Mouse (Mus musculus) layer of hippocampus, postnatal 10 days (tissue): ENCODE measurements around the gene Zfp866. TPM values are rescaled to one million over a fixed set of nuclear protein-coding genes. Genes with fewer than 3 reads are reported as not detected.
A peak's percentile ranks its signal among the peaks of the same experiment; 100 is the strongest.

Source experiments
- DNase-seq, 2 experiments: peaks; one replicate each; pipeline ENCODE4 v3.0.0; 2021; ENCODE audit warnings: low spot score in 2 of 2
- total RNA-seq, 2 experiments: library from RNA; stranded (reverse); gene quantifications; 2 replicates each; pipeline ENCODE4 v1.2.3; 2021

The Zfp866 gene
- total RNA-seq, 2 experiments from 2014 or later = 30.8 to 32.6 TPM

DNA sequence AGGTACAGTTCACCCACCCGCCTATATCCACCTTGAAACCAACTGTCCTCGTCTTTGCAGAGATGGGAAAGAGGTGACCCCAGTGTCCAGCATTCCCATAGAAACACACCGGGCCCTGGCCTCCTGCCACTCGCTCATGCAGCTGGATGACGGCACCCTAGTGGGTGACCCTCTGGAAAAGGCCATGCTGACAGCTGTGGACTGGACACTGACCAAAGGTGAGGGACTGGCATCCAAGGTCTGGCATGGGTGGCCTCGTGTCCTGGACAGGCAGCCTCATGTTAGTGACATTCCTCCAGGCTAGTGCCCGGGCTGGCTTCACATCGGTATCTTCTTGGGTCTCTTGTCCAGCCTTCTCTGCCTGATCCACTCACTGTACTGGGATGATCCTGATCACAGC is 8.3 kb upstream of the Zfp866 start:
- DNase-seq = peak in 1 of 2 experiments; percentile 9

DNA sequence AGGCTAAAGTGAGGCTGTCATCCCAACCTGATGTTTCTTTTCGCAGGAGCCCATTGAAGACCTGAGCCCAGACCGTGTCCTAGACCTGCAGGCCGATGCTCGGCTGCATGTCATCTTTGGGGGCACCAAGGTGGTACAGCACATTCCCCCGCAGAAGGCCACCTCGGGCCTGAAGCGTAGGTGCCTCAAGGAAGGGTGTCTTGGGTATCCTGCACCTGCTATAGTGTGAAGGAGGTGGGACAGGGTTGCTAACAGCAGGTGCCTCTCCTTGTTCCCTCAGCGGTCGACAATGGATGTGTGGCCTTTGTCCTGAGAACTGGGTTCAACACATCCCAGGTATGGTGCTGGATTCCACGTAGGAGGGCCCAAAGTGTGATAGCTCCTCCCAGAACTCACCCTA is 6.7 kb upstream of the Zfp866 start:
- DNase-seq = peak in 1 of 2 experiments; percentile 6

DNA sequence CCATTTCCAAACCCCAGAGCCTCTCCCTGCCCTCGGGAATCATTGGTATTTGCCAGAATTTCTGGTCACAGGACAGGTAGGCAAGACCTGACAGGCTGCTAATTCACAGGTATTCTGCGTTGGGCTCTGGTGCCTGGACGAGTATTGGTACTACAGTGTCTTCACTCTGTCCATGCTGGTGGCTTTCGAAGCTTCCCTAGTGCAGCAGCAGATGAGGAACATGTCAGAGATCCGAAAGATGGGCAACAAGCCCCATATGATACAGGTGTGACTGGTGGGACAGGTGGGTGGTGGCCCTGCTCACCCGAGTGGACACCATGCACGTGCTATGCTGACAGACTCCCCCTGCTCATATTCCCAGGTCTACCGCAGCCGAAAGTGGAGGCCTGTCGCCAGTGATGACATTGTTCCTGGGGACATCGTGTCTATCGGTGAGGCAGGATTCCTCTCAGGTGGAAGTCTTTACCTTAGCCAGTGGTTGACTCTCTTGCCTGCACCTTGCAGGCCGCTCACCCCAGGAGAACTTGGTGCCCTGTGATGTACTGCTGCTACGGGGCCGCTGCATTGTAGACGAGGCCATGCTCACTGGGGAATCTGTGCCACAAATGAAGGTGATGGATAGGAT is 5.9 kb upstream of the Zfp866 start:
- peak in 1 of 2 experiments; percentile 7 for DNase-seq

DNA sequence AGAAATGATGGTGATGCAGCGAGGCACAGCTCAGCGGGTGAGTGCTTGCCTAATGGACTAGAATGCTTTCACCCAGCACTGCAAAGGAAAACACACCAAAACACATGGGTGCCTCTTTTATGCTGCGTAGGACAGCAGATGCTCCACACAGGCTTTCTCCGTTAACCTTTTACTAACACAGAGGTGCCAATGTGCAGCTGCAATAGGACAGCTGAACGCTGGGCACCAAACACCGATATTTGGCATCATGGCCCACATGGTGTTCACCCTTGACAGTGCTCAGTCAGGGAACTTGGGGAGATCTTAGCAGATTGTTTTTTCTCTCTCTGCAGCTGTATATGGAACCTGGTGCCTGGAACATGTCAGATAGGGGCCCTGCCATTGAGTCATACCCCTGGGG is 3.9 kb upstream of the Zfp866 start:
- DNase-seq = peak in 1 of 2 experiments; percentile 7

DNA sequence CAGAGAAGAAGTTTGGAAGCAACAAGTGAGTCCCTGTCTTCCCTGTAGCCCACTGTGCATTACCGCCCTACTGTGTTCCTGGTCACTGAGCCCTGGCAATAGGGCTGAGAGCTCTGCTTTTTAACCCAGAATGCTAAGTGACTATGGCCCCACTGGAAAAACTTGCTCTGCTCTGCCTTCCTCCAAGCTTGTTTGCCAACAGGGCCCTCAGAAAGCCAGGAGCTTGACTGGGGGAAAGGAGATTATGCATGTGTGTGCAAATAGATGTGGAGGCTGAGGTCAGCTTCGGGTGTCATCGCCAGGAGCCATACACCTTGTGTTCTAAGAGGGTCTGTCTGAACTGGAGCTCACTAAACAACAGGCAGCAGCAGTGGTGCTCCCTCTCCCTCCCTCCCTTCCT is 3.1 kb upstream of the Zfp866 start:
- peak in 1 of 2 experiments; percentile 7 for DNase-seq

DNA sequence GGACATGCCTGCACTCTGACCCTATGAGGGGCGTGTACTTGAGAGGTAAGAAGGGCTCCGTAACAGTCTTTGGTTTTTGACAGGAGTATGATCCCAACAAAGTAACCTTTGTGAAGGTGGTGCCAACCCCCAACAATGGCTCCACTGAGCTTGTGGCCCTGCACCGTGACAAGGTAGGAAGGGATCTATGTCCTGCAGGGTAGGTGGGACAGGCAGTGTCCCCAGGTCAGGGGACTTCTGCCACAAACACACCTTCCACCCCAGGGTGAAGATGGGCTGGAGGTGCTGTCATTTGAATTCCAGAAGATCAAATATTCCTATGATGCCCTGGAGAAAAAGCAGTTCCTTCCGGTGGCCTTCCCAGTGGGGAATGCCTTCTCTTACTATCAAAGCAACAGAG is 2.7 kb upstream of the Zfp866 start:
- DNase-seq = peak in 1 of 2 experiments; percentile 7

DNA sequence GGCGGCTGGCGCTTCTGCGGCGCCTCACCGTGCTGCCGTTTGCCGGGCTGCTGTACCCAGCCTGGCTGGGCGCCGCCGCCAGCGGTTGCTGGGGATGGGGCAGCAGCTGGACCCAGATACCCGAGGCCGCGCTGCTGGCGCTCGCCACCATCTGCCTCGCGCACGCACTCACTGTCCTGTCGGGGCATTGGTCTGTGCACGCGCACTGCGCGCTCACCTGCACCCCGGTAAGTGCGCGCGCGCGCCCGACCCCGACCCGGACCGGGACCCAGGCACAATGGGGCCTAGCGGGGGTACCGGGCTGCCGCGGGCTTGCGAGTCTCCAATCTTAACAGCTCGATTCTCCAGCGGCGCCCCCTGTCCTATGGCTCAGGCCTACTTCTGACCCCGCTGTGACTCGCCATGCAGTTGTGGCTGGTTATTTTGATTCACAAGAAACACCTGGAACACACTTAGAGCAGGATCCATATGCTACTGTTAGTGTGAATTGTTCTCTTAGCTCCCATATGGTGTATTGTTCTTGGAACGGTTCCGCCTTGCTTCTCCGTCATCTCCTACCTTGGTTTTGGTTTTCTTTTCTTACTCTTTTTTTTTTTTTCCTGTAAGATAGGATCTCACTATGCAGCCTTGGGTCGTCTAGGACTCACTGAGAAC is 564 bp upstream of the Zfp866 start:
- peak in 1 of 2 experiments; percentile 33 for DNase-seq

DNA sequence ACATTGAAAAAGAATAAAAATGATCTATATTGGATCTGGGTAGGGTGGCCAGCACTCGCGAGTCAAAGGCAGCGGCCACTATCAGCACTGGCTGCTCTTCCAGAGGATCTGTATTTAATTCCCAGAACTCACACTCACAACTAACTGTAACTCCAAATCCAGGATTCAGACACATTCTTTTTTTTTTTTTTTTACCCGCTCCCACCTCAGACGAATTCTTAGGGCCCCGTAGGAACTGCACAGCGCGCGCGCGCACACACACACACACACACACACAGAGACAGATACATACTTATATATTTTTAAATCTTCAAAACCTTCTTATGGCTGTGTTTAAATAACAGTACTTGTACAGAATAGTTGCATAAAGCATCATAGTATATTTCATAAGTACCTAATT is 614 bp downstream of the Zfp866 start:
- DNase-seq = no peak

DNA sequence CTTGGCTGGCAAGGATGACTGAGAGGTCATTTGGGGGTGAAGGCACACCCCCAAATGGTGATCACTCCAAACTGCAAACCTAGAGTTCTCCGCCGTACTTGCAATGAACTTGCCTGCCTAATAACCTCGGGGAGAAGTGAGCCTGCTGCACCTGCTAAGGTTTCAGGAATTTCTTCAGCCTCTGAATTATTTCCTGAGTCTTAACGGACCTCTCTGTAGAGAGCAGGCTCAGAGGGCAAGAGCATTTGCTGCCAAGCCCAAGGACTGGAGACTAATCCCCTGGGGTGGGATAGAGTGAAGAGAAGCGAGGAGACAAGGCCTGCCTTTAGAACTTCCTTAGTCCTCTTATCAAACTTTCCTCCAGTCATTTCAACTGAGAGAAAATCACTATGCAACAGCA is 1.2 kb downstream of the Zfp866 start:
- no peak for DNase-seq

DNA sequence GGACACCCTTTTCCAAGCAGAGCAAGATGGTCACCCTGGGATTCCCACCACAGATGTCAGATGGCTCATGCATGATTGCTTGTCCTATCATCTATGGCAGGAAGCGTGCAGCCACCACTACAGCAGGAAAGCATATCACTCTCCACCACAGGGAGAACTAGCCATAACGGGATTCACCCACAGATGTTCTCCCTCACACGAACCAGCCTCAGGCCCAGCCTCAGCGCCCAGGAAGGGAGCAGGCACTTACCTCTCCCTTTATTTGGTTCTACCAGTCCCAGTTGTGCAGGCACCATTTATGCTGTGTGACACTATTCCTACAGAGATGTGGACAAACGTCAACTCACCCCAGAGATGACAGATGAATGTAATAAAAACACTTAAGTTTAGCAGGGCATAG is 1.9 kb downstream of the Zfp866 start:
- no peak for DNase-seq

DNA sequence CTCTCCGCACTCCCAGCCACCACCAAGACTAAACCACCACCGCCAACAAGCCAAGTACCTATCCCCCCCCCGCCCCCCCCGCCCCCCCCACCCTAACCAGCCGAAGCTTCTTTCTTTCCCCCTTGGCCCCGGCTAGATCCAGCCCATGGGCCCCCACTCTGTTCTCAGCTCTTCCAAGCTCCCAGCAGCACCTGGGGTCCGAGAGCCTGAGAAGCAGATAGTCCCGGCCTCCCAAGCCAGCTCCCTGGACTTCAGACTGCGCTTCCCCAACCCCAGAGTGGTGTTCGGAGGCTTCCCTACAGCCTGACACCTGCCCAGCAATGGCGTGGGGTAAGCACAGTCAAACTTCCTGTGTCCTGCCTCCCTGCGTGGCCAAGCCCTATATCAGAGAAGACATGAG is 13.9 kb downstream of the Zfp866 start:
- no peak for DNase-seq

DNA sequence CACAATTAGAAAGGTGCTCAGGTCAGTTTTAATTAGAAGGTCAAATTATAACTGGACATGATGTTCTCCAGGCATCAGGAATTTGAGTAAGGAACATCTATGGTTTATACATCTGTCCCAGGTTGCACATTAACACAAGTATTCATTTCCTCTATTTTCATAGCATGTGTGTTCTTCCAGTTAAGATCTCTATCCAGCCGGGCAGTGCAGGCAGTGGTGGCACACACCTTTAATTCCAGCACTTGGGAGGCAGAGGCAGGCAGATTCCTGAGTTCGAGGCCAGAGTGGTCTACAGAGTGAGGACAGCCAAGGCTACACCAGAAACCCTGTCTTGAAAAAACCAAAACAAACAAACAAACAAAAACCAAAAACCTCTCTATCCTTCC is 15.8 kb downstream of the Zfp866 start:
- DNase-seq = no peak

DNA sequence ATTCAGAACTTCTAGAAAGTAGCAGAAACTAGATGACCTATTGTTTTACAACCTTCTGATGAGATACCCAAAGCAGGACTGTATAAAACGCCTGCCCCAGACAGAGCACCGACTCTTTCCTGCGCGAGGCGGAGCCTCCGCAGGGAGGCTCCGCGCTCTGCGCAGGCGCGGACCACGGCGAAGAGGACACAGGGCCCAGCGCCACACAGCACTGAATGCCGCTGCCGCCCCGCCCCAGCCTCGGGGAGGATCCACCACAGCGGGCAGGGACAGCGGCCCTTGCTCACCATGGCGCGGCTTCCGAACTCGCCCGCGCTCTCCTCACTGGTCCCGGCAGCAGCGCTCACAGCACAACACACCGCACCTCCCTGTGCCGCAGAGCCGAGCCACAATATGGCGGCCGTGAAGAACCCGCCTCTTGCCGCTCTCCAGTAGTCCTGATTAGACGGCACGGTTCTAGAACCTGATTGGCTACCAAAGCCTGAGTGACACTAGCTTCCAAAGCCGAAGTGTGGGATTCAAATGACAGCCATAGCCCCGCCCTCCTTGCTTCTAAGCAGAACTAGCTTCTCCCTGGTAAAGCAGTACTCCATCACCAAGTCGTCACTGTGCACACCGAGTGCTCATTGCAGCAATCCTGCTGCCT is 16.4 kb downstream of the Zfp866 start, which contains the start of gene Gm20422:
Gene Gm20422 (minus strand): TSS at position 384 of the 646 bp plus-strand sequence.
- peak; percentile 85 to 90 for DNase-seq

DNA sequence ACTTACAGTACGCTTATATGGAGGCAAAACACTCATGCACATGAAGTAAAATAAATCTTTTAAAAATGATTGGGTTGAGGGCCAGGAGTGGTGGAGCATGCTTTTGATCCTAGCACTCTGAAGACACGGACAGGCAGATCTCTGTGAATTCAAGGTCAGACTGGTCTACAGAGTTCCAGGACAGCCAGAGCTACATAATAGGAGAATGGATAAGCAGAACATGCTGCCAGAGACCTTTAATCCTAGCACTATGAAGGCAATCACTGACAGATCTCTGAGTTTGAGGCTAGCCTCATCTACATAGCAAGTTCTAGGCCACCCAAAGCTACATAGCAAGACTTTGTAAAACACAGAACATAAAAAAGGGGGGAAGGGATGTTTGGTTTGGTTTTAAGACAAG is 18.9 kb downstream of the Zfp866 start:
- DNase-seq = no peak

DNA sequence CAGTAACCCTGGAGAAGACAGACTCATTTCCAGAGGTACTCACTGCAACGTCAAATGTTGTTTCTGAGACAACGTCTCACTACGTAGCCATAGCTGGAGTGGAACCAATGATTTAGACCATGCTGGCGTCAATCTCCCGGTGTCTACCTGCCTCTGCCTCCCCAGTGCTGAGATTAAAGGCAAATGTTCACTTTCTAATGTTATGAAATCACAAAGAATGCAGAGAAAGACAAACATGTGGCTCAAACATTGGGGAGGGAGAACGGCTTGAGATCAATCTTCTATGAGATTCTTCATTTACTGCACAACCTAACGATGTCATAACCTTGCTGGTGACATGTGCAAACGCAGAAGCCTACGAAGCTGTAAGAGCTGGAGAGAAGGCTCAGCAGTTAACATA is 19.8 kb downstream of the Zfp866 start:
- DNase-seq = no peak

DNA sequence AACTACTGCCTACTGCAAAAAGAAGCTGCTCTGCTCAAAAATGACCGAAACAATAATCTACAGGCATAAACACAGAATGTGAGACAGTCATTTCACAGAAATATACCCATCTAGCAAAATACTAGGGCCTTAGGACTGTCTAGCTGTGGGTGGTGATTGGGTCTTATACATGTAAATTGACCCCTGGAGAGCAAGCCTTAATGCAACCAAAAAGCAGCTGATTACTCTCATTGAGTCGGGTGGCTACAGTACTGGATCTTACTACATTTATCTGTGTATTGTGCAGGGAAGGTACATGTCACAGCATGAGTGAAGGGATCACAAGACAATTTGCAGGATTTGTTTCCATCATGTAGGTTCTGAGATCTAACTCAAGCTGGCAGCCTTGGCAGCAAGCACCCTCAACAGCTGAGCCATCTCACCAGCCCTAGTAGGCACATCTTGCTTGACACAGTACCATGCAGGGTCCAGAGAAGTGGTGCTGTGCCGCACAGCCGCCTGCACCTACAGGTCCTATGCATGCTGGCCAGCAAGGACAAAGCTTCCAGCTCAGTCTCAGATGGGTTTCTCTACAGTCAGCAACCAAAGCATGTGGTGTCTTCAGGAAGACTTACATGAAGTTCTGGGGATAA is 29.0 kb downstream of the Zfp866 start:
- no peak for DNase-seq

DNA sequence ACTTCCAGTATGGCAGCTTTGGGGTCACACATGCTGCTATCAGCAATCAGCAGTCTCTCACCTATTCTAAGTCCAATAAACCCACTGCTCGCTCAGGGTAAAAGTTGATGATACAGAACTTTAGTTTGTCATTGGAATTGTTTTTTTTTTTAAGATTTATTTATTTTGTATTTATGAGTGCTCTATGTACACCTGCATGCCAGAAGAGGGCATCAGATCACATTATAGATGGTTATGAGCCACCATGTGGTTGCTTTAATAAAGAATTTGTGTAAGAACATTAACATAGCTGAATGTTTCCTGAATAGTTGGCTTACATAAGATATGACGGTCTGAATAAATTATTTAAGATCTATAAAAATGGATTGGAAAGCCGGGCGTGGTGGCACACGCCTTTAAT is 32.7 kb downstream of the Zfp866 start:
- no peak for DNase-seq

DNA sequence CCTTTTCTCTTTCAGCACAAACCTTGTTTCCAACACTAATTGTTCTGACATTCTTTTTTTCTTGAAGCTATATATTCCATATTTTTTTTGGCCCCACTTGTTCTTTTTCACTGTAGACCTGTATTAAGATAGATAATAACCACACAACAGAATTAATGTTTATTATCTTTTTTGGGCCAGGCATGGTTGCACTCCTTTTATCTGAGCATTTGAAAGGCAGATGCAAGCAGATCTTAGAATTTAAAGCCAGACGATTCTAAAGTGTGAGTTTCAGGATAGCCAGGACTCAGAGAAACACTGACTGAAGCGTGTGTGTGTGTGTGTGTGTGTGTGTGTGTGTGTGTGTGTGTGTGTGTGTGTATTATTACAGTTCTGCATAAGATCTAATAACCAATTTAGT is 38.5 kb downstream of the Zfp866 start:
- DNase-seq = no peak

DNA sequence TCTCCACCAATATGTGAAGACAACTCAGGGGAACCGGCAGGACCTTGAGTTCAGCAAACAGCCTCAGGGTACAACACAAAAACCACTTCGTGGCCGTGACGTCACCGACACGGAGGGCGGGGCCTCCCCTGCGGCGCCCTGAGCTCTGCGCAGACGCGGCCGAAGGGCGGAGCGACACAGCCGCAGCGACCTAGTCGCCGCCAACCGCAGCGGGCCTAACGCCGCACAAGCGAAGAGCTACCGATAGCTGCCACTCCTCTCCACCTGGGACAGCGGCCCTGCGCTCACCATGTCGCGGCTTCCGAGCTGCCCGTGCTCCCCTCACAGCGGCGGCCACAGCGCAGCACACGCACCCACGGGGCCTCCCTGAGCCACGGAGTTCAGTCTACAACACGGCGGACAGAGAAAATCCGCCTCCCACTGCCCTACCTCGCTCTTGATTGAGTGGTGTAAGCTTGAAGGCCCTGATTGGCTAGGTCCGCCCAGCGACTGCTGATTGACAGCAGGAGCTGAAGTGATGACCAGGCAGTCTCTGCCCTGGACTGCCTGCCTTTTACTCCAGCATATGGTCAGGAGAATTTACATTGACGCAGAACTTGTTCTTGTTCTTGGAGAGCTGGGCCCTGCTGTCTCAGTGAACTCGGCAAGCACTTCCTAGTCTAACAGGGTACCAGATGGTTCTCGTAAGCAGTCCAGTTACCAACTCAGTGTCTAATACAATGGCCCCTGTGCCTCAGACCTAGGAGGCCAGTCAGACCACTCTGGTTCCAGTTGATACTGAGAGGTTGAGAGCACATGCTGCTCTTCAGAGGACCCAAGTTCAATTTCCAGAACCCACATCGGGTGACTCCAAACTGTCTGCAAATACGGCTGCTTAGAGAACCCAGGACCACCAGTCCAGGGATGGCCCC is 41.2 kb downstream of the Zfp866 start, which contains the start of gene Zfp963:
Gene Zfp963 (minus strand): TSS at position 427 of the 911 bp plus-strand sequence.
- DNase-seq = peak; percentile 93 to 96

DNA sequence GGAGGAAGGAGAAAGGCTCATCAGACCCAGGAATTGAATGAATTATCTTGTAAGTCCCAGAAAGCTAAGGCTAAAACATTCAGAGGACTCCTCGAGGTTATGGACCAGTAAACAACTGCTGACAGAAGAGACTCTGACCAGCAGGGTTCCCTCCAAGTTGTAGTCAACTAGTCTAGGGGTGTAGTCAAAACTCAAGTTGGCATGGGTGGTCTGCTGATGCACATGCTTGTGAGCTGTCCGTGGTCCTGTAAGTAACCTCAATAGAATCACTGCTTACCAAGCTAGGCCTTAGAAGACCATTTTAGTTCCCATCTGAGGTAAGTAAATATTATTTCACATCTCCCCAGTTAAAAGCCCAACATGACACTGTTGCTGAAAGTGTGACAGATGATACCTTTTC is 49.7 kb downstream of the Zfp866 start:
- no peak for DNase-seq

DNA sequence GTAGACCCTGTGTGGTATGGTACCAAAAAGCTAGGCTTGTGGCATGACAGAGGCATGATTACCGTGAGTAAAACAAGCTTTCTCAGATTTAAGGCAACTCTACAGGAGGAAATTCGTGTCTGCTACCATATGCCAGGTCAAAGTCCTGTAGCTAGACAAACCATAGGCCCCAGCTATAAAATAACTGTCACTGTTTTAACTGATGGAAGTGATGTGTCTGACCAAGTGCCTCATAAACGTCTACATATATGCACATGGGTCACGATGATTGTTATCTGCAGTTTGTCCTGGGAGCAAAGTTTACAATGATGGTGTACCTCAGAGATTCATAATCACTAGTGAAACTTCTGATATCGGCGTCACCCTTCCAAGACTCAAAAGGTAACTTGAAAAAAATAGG is 50.2 kb downstream of the Zfp866 start:
- no peak for DNase-seq
